Mouse (Mus musculus) spleen, adult 2 months (tissue): ENCODE results near the gene Cenpo. TPM values are rescaled to one million over a fixed set of nuclear protein-coding genes. Genes with fewer than 3 reads are reported as not detected.

Source experiments
- DNase-seq, 2 experiments: peaks; one replicate each; pipeline versions ENCODE4 v3.0.0 to v3.0.0-alpha.2; 2012 to 2021; ENCODE audit warnings: low spot score in 2 of 2, low read depth in 1 of 2
- H3K27ac ChIP-seq: fragments of 200-500 bp; 2 replicates; pipeline ENCODE4 v1.5.1; 2012; ENCODE audit warnings: low read length, inconsistent platforms; ENCODE audit not compliant: insufficient read depth
- H3K27me3 ChIP-seq: fragments of 200-500 bp; 2 replicates; pipeline ENCODE4 v1.6.1; 2012; ENCODE audit warnings: mild to moderate bottlenecking, moderate library complexity, low read length, inconsistent platforms; ENCODE audit not compliant: control insufficient read depth, insufficient read depth
- H3K36me3 ChIP-seq: fragments of 200-500 bp; 2 replicates; pipeline ENCODE4 v1.6.1; 2012; ENCODE audit warnings: mild to moderate bottlenecking, low read length, inconsistent platforms; ENCODE audit not compliant: control insufficient read depth, insufficient read depth
- H3K4me1 ChIP-seq: fragments of 200-500 bp; 2 replicates; pipeline ENCODE4 v1.6.1; 2011; ENCODE audit warnings: inconsistent platforms; ENCODE audit not compliant: control insufficient read depth, insufficient read depth, insufficient read length
- H3K4me3 ChIP-seq: fragments of 200-500 bp; 2 replicates; pipeline ENCODE4 v1.5.1; 2011; ENCODE audit warnings: mild to moderate bottlenecking, inconsistent platforms; ENCODE audit not compliant: insufficient read depth, insufficient read length; ENCODE audit errors: extremely low read depth
- CTCF ChIP-seq: fragments of 200-500 bp; IDR thresholded peaks from 2 replicates; pipeline ENCODE4 v1.5.1; 2011; ENCODE audit warnings: mild to moderate bottlenecking, inconsistent platforms; ENCODE audit not compliant: insufficient read depth, insufficient read length, insufficient replicate concordance; ENCODE audit errors: extremely low read depth
- POLR2A ChIP-seq: fragments of 200-500 bp; IDR thresholded peaks from 2 replicates; pipeline ENCODE4 v1.6.1; 2011; ENCODE audit warnings: low read depth, low read length, inconsistent platforms
- WGBS: fragments of 180-500 bp; shearing (Covaris S2); methylation state at CpG from one replicate; pipeline ENCODE4 v1.1.7; 2018; 5-methylcytosine and 5-hydroxymethylcytosine counted together
- polyA plus RNA-seq: library from polyadenylated mRNA; depleted of rRNA; stranded (reverse); fragments of >200 nt; gene quantifications from 2 replicates; pipeline ENCODE4 v1.2.3, GENCODE M21; 2012

The Cenpo gene
- polyA plus RNA-seq, 1 experiment: 10.6 TPM

GRCm38 (mm10) chr12:4201454-4202200 lies 32.5 kb downstream of the Cenpo start:
- Histone ChIP-seq H3K27ac (no peak overlapping the region), H3K27me3 (no peaks in the 10 kb centered on the region), H3K4me1 (no peaks in the 10 kb centered on the region), H3K36me3 (peaks cover 6% of the 10 kb centered on the region), H3K4me3 (no peak overlapping the region)
- TF ChIP-seq POLR2A (no peak), CTCF (no peak)
- 92% methylated on average over 13 of the region's 13 CpGs for WGBS
- DNase-seq: no peak

DNA sequence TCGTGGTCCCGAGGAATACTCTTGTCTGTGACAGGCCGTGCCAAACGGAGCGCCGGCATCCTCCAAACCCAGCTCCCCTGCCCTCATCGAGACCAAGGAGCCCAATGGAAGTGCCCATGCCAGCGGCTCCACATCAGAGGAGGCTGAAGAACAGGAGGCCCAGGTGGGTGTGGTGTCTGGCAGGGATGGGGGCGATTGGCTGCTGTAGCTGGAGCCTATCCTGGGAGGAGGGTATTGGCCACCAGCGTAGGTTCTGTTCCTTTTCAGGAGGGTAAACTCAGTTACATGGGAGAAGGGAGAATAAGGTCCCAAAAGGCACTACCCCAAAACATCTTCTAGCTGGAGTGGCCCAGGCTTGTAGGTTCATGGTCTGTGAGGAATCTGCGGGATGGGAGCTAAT lies 34.8 kb downstream of the Cenpo start:
- Histone ChIP-seq H3K4me1 (no peaks in the 10 kb centered on the region), H3K4me3 (no peak overlapping the region), H3K27ac (no peak overlapping the region), H3K27me3 (no peaks in the 10 kb centered on the region), H3K36me3 (peaks cover 6% of the 10 kb centered on the region)
- TF ChIP-seq POLR2A: no peak
- no peak for TF ChIP-seq CTCF
- no peak for DNase-seq
- 91% methylated on average over 11 of the region's 11 CpGs for WGBS

DNA sequence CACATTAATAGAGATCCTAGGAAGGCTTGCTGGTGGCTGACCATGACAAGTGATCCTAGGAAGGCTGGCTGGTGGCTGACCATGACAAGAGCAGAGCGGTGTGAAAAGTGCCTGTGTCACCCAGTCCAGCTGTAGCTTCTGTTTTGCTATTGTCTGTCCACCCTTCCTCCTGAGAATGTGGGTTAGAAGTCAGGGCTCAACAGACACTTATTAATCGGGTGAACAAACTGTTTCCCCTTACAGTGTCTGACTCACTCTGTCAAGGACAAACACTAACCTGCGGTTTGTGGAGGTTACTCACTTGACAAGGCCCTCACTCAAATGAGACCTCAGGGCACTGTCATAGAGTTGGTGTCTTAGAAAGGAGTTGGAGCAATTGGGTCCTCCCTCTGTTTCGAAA lies 35.4 kb downstream of the Cenpo start:
- no peaks in the 10 kb centered on the region for H3K4me1 ChIP-seq
- peaks cover 6% of the 10 kb centered on the region for H3K36me3 ChIP-seq
- no peak for DNase-seq
- H3K27me3 ChIP-seq: no peaks in the 10 kb centered on the region
- no peak for TF ChIP-seq CTCF
- TF ChIP-seq POLR2A: no peak
- H3K4me3 ChIP-seq: no peak overlapping the region
- WGBS: 80% methylated on average over 4 of the region's 4 CpGs
- H3K27ac ChIP-seq: no peak overlapping the region

- WGBS: 79% methylated on average over 14 of the region's 14 CpGs
- peaks cover 2% of the 10 kb centered on the region; the same call in 1 of the 2 replicates for H3K36me3 ChIP-seq
- no peaks in the 10 kb centered on the region for H3K27me3 ChIP-seq
- H3K4me3 ChIP-seq: no peak overlapping the region
- H3K4me1 ChIP-seq: no peaks in the 10 kb centered on the region
- H3K27ac ChIP-seq: no peak overlapping the region
- no peak for TF ChIP-seq POLR2A
- TF ChIP-seq CTCF: no peak
- no peak for DNase-seq
Observed at GRCm38 (mm10) chr12:4194643-4195042, 39.5 kb downstream of the Cenpo start.

GRCm38 (mm10) chr12:4193025-4193740 lies 40.9 kb downstream of the Cenpo start:
- peaks cover 2% of the 10 kb centered on the region; the same call in 1 of the 2 replicates for H3K36me3 ChIP-seq
- no peaks in the 10 kb centered on the region for H3K4me1 ChIP-seq
- WGBS: 86% methylated on average over 10 of the region's 10 CpGs
- no peak for DNase-seq
- no peak overlapping the region for H3K4me3 ChIP-seq
- no peak overlapping the region for H3K27ac ChIP-seq
- TF ChIP-seq CTCF (no peak), POLR2A (no peak)
- no peaks in the 10 kb centered on the region for H3K27me3 ChIP-seq

- Histone ChIP-seq H3K27me3 (no peaks in the 10 kb centered on the region), H3K36me3 (no peaks in the 10 kb centered on the region), H3K4me3 (no peak overlapping the region), H3K4me1 (no peaks in the 10 kb centered on the region), H3K27ac (no peak overlapping the region)
- no peak for TF ChIP-seq CTCF
- no peak for TF ChIP-seq POLR2A
- 92% methylated on average over 6 of the region's 6 CpGs for WGBS
- no peak for DNase-seq
Observed at GRCm38 (mm10) chr12:4192514-4192913, 41.6 kb downstream of the Cenpo start.

GRCm38 (mm10) chr12:4189060-4189447 lies 45.0 kb downstream of the Cenpo start:
- WGBS: 45% methylated on average over 5 of the region's 5 CpGs
- Histone ChIP-seq H3K36me3 (no peaks in the 10 kb centered on the region), H3K4me1 (no peaks in the 10 kb centered on the region), H3K27ac (no peak overlapping the region), H3K27me3 (no peaks in the 10 kb centered on the region), H3K4me3 (no peak overlapping the region)
- no peak for TF ChIP-seq CTCF
- no peak for TF ChIP-seq POLR2A
- no peak for DNase-seq
